Mouse (Mus musculus) embryonic stem cell, embryonic (primary cell): Measurements from ENCODE around the gene Zfp775.

Experiments used
- CTCF ChIA-PET, 4 experiments: fragments of 300-600 bp in 2 of 4; fragments of 350-600 bp in 2 of 4; sonication (Branson Sonifier 250); formaldehyde crosslinking; loops; one replicate each; lab custom pipeline; 2022; ENCODE audit warnings: inconsistent platforms in 2 of 4; lab: Charles Lee
- POLR2A ChIA-PET, 4 experiments: fragments of 300-600 bp in 2 of 4; fragments of 350-600 bp in 2 of 4; sonication (Branson Sonifier 250); formaldehyde crosslinking; loops; one replicate each; lab custom pipeline; 2022; ENCODE audit warnings: antibody characterized with exemption in 4 of 4, inconsistent platforms in 1 of 4; lab: Charles Lee

The Zfp775 gene

GRCm38 (mm10) chr6:48608124-48608523 is 6.3 kb downstream of the Zfp775 start:
- ChIA-PET POLR2A (interaction anchor here in 1 of 4 experiments (0.7 to 2.0 kb wide), 2 partner anchors 13 to 16 kb away, joined by 3 to 4 read pairs; no protein-coding TSS in a partner anchor), CTCF (no interaction called here)

- POLR2A ChIA-PET, result interaction anchor here in 1 of 4 experiments (2.0 kb wide), 1 partner anchor 14 kb away, joined by 4 read pairs; no protein-coding TSS in a partner anchor
- CTCF ChIA-PET, result no interaction called here
Observed at GRCm38 (mm10) chr6:48609512-48609911, 7.6 kb downstream of the Zfp775 start.

- CTCF ChIA-PET, result interaction anchor here in 3 of 4 experiments (0.6 to 1.4 kb wide), 4 partner anchors 9 to 35 kb away, joined by 3 to 5 read pairs (median 3); partner anchors contain the start of gene AI854703 (in 1 of the 3)
- POLR2A ChIA-PET, result interaction anchor here in 2 of 4 experiments (0.5 to 1.8 kb wide), 7 partner anchors 9 to 1210 kb away, joined by 3 to 8 read pairs (median 3); partner anchors contain the start of gene Lrrc61 (in 1 of the 2)
Observed at GRCm38 (mm10) chr6:48610657-48611056, 8.8 kb downstream of the Zfp775 start.

- ChIA-PET POLR2A (no interaction called here), CTCF (interaction anchor here in 1 of 4 experiments (0.6 kb wide), 1 partner anchor 58 kb away, joined by 3 read pairs; no protein-coding TSS in a partner anchor)
Observed at GRCm38 (mm10) chr6:48613464-48613863, 11.6 kb downstream of the Zfp775 start.

- POLR2A ChIA-PET, result no interaction called here
Observed at GRCm38 (mm10) chr6:48614756-48615155, 12.9 kb downstream of the Zfp775 start.

GRCm38 (mm10) chr6:48620031-48620430 is 18.2 kb downstream of the Zfp775 start:
- ChIA-PET CTCF (interaction anchor here (0.5 to 1.8 kb wide), 16 partner anchors 9 to 613 kb away, joined by 3 to 8 read pairs (median 4); partner anchors contain the start of genes Atp6v0e2 (in 1 of the 4) and Gimap8 (in 1 of the 4)), POLR2A (interaction anchor here in 3 of 4 experiments (0.7 to 3.9 kb wide), 17 partner anchors 9 to 224 kb away, joined by 3 to 18 read pairs (median 3); partner anchors contain the start of gene Zfp775 (in 2 of the 3))

More at GRCm38 (mm10) chr6:48614756-48615155, 12.9 kb downstream of the Zfp775 start:
- CTCF ChIA-PET, result interaction anchor here in 1 of 4 experiments (0.6 kb wide), 1 partner anchor 35 kb away, joined by 3 read pairs; no protein-coding TSS in a partner anchor

- ChIA-PET CTCF (interaction anchor here (0.6 to 1.1 kb wide), 5 partner anchors 24 to 411 kb away, joined by 3 to 5 read pairs (median 3); partner anchors contain the start of gene Atp6v0e2 (in 2 of the 4)), POLR2A (interaction anchor here in 3 of 4 experiments (1.0 to 1.9 kb wide), 7 partner anchors 10 to 118 kb away, joined by 3 to 10 read pairs (median 3); partner anchors contain the start of genes Zfp775 (in 2 of the 3), Gm44965 (in 1 of the 3) and Repin1 (in 1 of the 3))
Observed at GRCm38 (mm10) chr6:48622186-48622843, 20.5 kb downstream of the Zfp775 start.

GRCm38 (mm10) chr6:48623460-48623859 is 21.6 kb downstream of the Zfp775 start:
- POLR2A ChIA-PET, result interaction anchor here in 2 of 4 experiments (1.1 to 1.4 kb wide), 4 partner anchors 15 to 119 kb away, joined by 3 to 4 read pairs (median 4); partner anchors contain the start of gene Zfp775 (in 1 of the 2)
- CTCF ChIA-PET, result interaction anchor here in 2 of 4 experiments (0.6 to 1.2 kb wide), 2 partner anchors 30 to 67 kb away, joined by 3 read pairs; partner anchors contain the start of genes Gm44965 (in 1 of the 2) and Repin1 (in 1 of the 2)

- POLR2A ChIA-PET, result interaction anchor here in 2 of 4 experiments (0.7 to 1.6 kb wide), 5 partner anchors 8 to 89 kb away, joined by 3 to 4 read pairs (median 3); partner anchors contain the start of gene Atp6v0e2 (in 1 of the 2)
- CTCF ChIA-PET, result interaction anchor here (0.5 to 1.4 kb wide), 6 partner anchors 16 to 573 kb away, joined by 3 to 10 read pairs (median 3); no protein-coding TSS in a partner anchor
Observed at GRCm38 (mm10) chr6:48626464-48626863, 24.6 kb downstream of the Zfp775 start, which contains the start of gene AI854703. Gene AI854703 (plus strand): TSS chr6:48626764.

GRCm38 (mm10) chr6:48626984-48627383 is 25.1 kb downstream of the Zfp775 start:
- POLR2A ChIA-PET, result interaction anchor here in 3 of 4 experiments (0.6 to 1.6 kb wide), 7 partner anchors 9 to 231 kb away, joined by 3 to 4 read pairs (median 3); partner anchors contain the start of gene Atp6v0e2 (in 1 of the 3)
- CTCF ChIA-PET, result interaction anchor here in 3 of 4 experiments (0.7 to 1.4 kb wide), 6 partner anchors 16 to 574 kb away, joined by 3 to 5 read pairs (median 3); no protein-coding TSS in a partner anchor

GRCm38 (mm10) chr6:48627511-48627924 is 25.7 kb downstream of the Zfp775 start:
- POLR2A ChIA-PET, result interaction anchor here in 3 of 4 experiments (0.6 to 1.6 kb wide), 7 partner anchors 9 to 232 kb away, joined by 3 to 4 read pairs (median 3); partner anchors contain the start of gene Atp6v0e2 (in 1 of the 3)
- CTCF ChIA-PET, result interaction anchor here in 2 of 4 experiments (0.6 to 1.4 kb wide), 4 partner anchors 18 to 557 kb away, joined by 3 to 5 read pairs (median 4); no protein-coding TSS in a partner anchor

- CTCF ChIA-PET, result no interaction called here
- POLR2A ChIA-PET, result interaction anchor here in 2 of 4 experiments (0.6 to 1.6 kb wide), 4 partner anchors 8 to 32 kb away, joined by 3 to 5 read pairs (median 3); no protein-coding TSS in a partner anchor
Observed at GRCm38 (mm10) chr6:48628377-48628776, 26.5 kb downstream of the Zfp775 start.

- POLR2A ChIA-PET, result interaction anchor here in 3 of 4 experiments (0.8 to 1.8 kb wide), 6 partner anchors 8 to 74 kb away, joined by 3 to 7 read pairs (median 4); partner anchors contain the start of genes Gimap8 (in 1 of the 3) and Lrrc61 (in 1 of the 3)
- CTCF ChIA-PET, result interaction anchor here in 2 of 4 experiments (0.5 to 1.8 kb wide), 2 partner anchors 17 to 232 kb away, joined by 4 to 5 read pairs; no protein-coding TSS in a partner anchor
Observed at GRCm38 (mm10) chr6:48628808-48629660, 27.2 kb downstream of the Zfp775 start.

- CTCF ChIA-PET, result interaction anchor here in 2 of 4 experiments (0.5 to 1.8 kb wide), 2 partner anchors 16 to 231 kb away, joined by 4 to 5 read pairs; no protein-coding TSS in a partner anchor
- POLR2A ChIA-PET, result interaction anchor here in 1 of 4 experiments (1.0 to 1.8 kb wide), 3 partner anchors 9 to 75 kb away, joined by 3 to 6 read pairs (median 4); partner anchors contain the start of gene Lrrc61
Observed at GRCm38 (mm10) chr6:48629661-48630034, 27.8 kb downstream of the Zfp775 start.

GRCm38 (mm10) chr6:48630831-48631230 is 29.0 kb downstream of the Zfp775 start:
- ChIA-PET CTCF (interaction anchor here in 1 of 4 experiments (1.8 kb wide), 1 partner anchor 15 kb away, joined by 5 read pairs; no protein-coding TSS in a partner anchor), POLR2A (no interaction called here)

- CTCF ChIA-PET, result interaction anchor here in 1 of 4 experiments (2.6 kb wide), 1 partner anchor 11 kb away, joined by 8 read pairs; no protein-coding TSS in a partner anchor
- POLR2A ChIA-PET, result interaction anchor here in 1 of 4 experiments (0.7 kb wide), 1 partner anchor 147 kb away, joined by 3 read pairs; no protein-coding TSS in a partner anchor
Observed at GRCm38 (mm10) chr6:48635105-48635504, 33.2 kb downstream of the Zfp775 start.
